Mouse (Mus musculus) myocyte (in vitro differentiated cells): ENCODE measurements around the gene Lcn3. TPM values are rescaled to one million over a fixed set of nuclear protein-coding genes. Genes with fewer than 3 reads are reported as not detected.

ENCODE experiments used
- polyA plus RNA-seq: library from polyadenylated mRNA; unstranded; fragments of >200 nt; fragmentation: generic; extraction: Trizol; gene quantifications from one replicate; pipeline ENCODE4 v1.2.1, GENCODE M21; 2012; ENCODE audit warnings: missing spikeins

Gene Lcn3
- polyA plus RNA-seq, 1 experiment: not detected

Other genes starting within 250 kb of the Lcn3 start
- gene Traf2, start 218.6 kb upstream of the Lcn3 start, polyA plus RNA-seq: 40.4 TPM
- 513 TPM for gene Edf1, start 207.7 kb upstream of the Lcn3 start, polyA plus RNA-seq
- 8.7 TPM for gene Mamdc4, start 190.7 kb upstream of the Lcn3 start, polyA plus RNA-seq
- gene Phpt1, start 190.3 kb upstream of the Lcn3 start, polyA plus RNA-seq: 108 TPM
- 1.0 TPM for gene Ajm1, start 183.8 kb upstream of the Lcn3 start, polyA plus RNA-seq
- gene Rabl6, start 157.0 kb upstream of the Lcn3 start, polyA plus RNA-seq: 76.5 TPM
- 0.13 TPM for gene Ccdc183, start 147.9 kb upstream of the Lcn3 start, polyA plus RNA-seq
- gene Tmem141, start 143.6 kb upstream of the Lcn3 start, polyA plus RNA-seq: 32.6 TPM
- 0.10 TPM for gene Fcna, start 137.5 kb upstream of the Lcn3 start, polyA plus RNA-seq
- gene Lcn8, start 112.4 kb upstream of the Lcn3 start, polyA plus RNA-seq: not detected
- gene Lcn5, start 107.6 kb upstream of the Lcn3 start, polyA plus RNA-seq: not detected
- gene Lcn6, start 88.8 kb upstream of the Lcn3 start, polyA plus RNA-seq: not detected
- not detected for gene Lcn10, start 82.8 kb upstream of the Lcn3 start, polyA plus RNA-seq
- not detected for gene Obp2a, start 65.5 kb upstream of the Lcn3 start, polyA plus RNA-seq
- 0.31 TPM for gene Bmyc, start 58.8 kb upstream of the Lcn3 start, polyA plus RNA-seq
- not detected for gene Obp2b, start 28.6 kb upstream of the Lcn3 start, polyA plus RNA-seq
- gene Lcn11, start 11.4 kb downstream of the Lcn3 start, polyA plus RNA-seq: not detected
- gene Gm13539, start 16.7 kb downstream of the Lcn3 start, polyA plus RNA-seq: 0.17 TPM
- gene Glt6d1, start 50.3 kb downstream of the Lcn3 start, polyA plus RNA-seq: not detected
- gene Lcn9, start 57.6 kb downstream of the Lcn3 start, polyA plus RNA-seq: not detected
- gene Sohlh1, start 81.7 kb downstream of the Lcn3 start, polyA plus RNA-seq: not detected
- gene Kcnt1, start 98.2 kb downstream of the Lcn3 start, polyA plus RNA-seq: not detected
- gene Camsap1, start 217.7 kb downstream of the Lcn3 start, polyA plus RNA-seq: 12.1 TPM